In genomic region chr5:64803720-64804462, GRCm38 (mm10) we compare ENCODE assay signal across 9 mouse cellular contexts. TPM values are rescaled to one million over a fixed set of nuclear protein-coding genes. Genes with fewer than 3 reads are reported as not detected.
DNase-seq lines count a peak whose midpoint lies in the region; ATAC-seq lines count a peak whose summit lies in the region.
"Had no signal": no experiment of that assay in that cellular context is flagged by ENCODE, and none has a peak within 500 bp of the region (broad histone marks: within the 10 kb centered on the region; RNA-seq: fewer than 3 reads in every experiment).

No protein-coding gene starts in this region.

- peak overlapping the region; percentile 99 for H3K27ac ChIP-seq in heart, embryonic 13.5 days (replicated peaks)
- H3K27ac ChIP-seq in midbrain, embryonic 10.5 days (replicated peaks): peak overlapping the region; percentile 99
- H3K27ac ChIP-seq in stomach, embryonic 14.5 days (ENCODE audit: low read length): peak overlapping the region; percentile 99

- peak overlapping the region; percentile 89 for H3K4me2 ChIP-seq in heart, embryonic 13.5 days
- peak overlapping the region; percentile 84 for H3K4me2 ChIP-seq in stomach, embryonic 14.5 days (replicated peaks; ENCODE audit: low read depth, low read length)

- WGBS in heart, embryonic 13.5 days: under 1% methylated on average over 49 of the region's 69 CpGs
- under 1% methylated on average over 69 of the region's 69 CpGs for WGBS in midbrain, embryonic 10.5 days
- WGBS in stomach, embryonic 14.5 days: under 1% methylated on average over 59 of the region's 69 CpGs

- peak overlapping the region; percentile 80 for H3K4me3 ChIP-seq in heart, embryonic 13.5 days
- H3K4me3 ChIP-seq in midbrain, embryonic 10.5 days: peak overlapping the region; percentile 97
- H3K4me3 ChIP-seq in stomach, embryonic 14.5 days (ENCODE audit: low read depth, low read length): peak overlapping the region; percentile 87

- peak overlapping the region; percentile 97 for H3K9ac ChIP-seq in heart, embryonic 13.5 days
- peak overlapping the region; percentile 96 for H3K9ac ChIP-seq in stomach, embryonic 14.5 days (replicated peaks; ENCODE audit: low read depth, low read length)

- peaks cover 9% of the 10 kb centered on the region for H3K9me3 ChIP-seq in heart, embryonic 13.5 days
- peaks cover 12% of the 10 kb centered on the region for H3K9me3 ChIP-seq in midbrain, embryonic 10.5 days (replicated peaks)
- peaks cover 10% of the 10 kb centered on the region; the same call in 1 of the 2 replicates for H3K9me3 ChIP-seq in stomach, embryonic 14.5 days (ENCODE audit: control insufficient read depth, low read depth, low read length)

- H3K27me3 ChIP-seq in heart, embryonic 13.5 days (replicated peaks): no peaks in the 10 kb centered on the region
- no peaks in the 10 kb centered on the region for H3K27me3 ChIP-seq in midbrain, embryonic 10.5 days (ENCODE audit: low read depth, poor library complexity, severe bottlenecking)
- no peaks in the 10 kb centered on the region for H3K27me3 ChIP-seq in stomach, embryonic 14.5 days (ENCODE audit: control insufficient read depth, insufficient read depth, low read length)
- H3K27me3 ChIP-seq: CH12.LX had no signal

- H3K4me1 ChIP-seq in heart, embryonic 13.5 days: peaks cover 47% of the 10 kb centered on the region
- H3K4me1 ChIP-seq in midbrain, embryonic 10.5 days: peaks cover 57% of the 10 kb centered on the region
- H3K4me1 ChIP-seq in stomach, embryonic 14.5 days (ENCODE audit: control insufficient read depth, insufficient read depth, low read length): peaks cover 18% of the 10 kb centered on the region

- ATAC-seq in heart, embryonic 13.5 days (ENCODE audit: extremely low read depth, insufficient number of reproducible peaks, low FRiP score, low TSS enrichment): no peak
- no peak; the same call in 1 of the 2 replicates for ATAC-seq in stomach, embryonic 14.5 days (ENCODE audit: insufficient number of reproducible peaks, insufficient read depth, low FRiP score, low read depth)

- peaks cover 3% of the 10 kb centered on the region for H3K36me3 ChIP-seq in heart, embryonic 13.5 days
- H3K36me3 ChIP-seq in midbrain, embryonic 10.5 days: peaks cover 20% of the 10 kb centered on the region
- 0 out of 2 replicates have a peak, but pooled peaks cover 3% of the 10 kb centered on the region for H3K36me3 ChIP-seq in stomach, embryonic 14.5 days (ENCODE audit: control insufficient read depth, insufficient read depth, low read length)

- DNase-seq in cerebellum, adult 11 months: peak; percentile 39
- DNase-seq in cerebellum, adult 11-12 months: no peak
- DNase-seq in MEL-GATA-1-ER (ENCODE audit: extremely low read depth, low read depth): peak; percentile 30
- DNase-seq in cerebellum, postnatal 4 days (ENCODE audit: low spot score in 2 of 2): peak; percentile 31 to 60
- DNase-seq in layer of hippocampus, postnatal 36 days: peak; percentile 50 to 60
- peak; percentile 79 for DNase-seq in midbrain, embryonic 10.5 days (ENCODE audit: low spot score)

RNA-seq across cellular contexts. Expression of gene Klf3, which starts 0.7 kb away (rescaled TPM):
- 49.8 TPM in 2 replicates for polyA plus RNA-seq in heart, embryonic 13.5 days (2015; fragmentation: Nextera tagmentation; extraction: Ambion mirVana)
- 10 to 100 TPM; 49.7 to 52.7 TPM for total RNA-seq in layer of hippocampus, postnatal 36 days (2021)
- 61.9 and 63.1 TPM in 2 replicates for polyA plus RNA-seq in midbrain, embryonic 10.5 days (2016; fragmentation: Nextera tagmentation; extraction: Ambion mirVana)
- 106 and 115 TPM in 2 replicates for polyA plus RNA-seq in stomach, embryonic 14.5 days (2014; fragmentation: Nextera tagmentation; extraction: Ambion mirVana)
